In genomic region chr4:133046691-133047352, GRCm38 (mm10) we compare ENCODE assay signal across 8 mouse cellular contexts. TPM values are rescaled to one million over a fixed set of nuclear protein-coding genes. Genes with fewer than 3 reads are reported as not detected.
A peak's percentile ranks its signal among the peaks of the same experiment; 100 is the strongest.
DNase-seq lines count a peak whose midpoint lies in the region; ATAC-seq lines count a peak whose summit lies in the region.

No protein-coding gene starts in this region.

- 33% methylated on average over 12 of the region's 12 CpGs for WGBS in lung, embryonic 15.5 days
- 25% methylated on average over 12 of the region's 12 CpGs for WGBS in forebrain, embryonic 10.5 days
- WGBS in kidney, embryonic 14.5 days: 27% methylated on average over 12 of the region's 12 CpGs
- 26% methylated on average over 12 of the region's 12 CpGs for WGBS in neural tube, embryonic 15.5 days

- DNase-seq in lung, postnatal 25 days (ENCODE audit: low spot score): no peak
- no peak for DNase-seq in forebrain, embryonic 10.5 days (ENCODE audit: extremely low spot score, low spot score)
- no peak for DNase-seq in left cerebral cortex, adult 11 months (ENCODE audit: low spot score)
- no peak for DNase-seq in Muller cell, postnatal 12 days (ENCODE audit: inconsistent ontology term)

- H3K36me3 ChIP-seq in lung, embryonic 15.5 days: no peaks in the 10 kb centered on the region
- H3K36me3 ChIP-seq in forebrain, embryonic 10.5 days (replicated peaks): no peaks in the 10 kb centered on the region
- H3K36me3 ChIP-seq in kidney, embryonic 14.5 days (ENCODE audit: control insufficient read depth, insufficient read depth, low read length): no peaks in the 10 kb centered on the region
- no peaks in the 10 kb centered on the region for H3K36me3 ChIP-seq in neural tube, embryonic 15.5 days

- H3K9ac ChIP-seq in lung, embryonic 15.5 days: no peak overlapping the region
- peak overlapping the region; percentile 19; the same call in 1 of the 2 replicates for H3K9ac ChIP-seq in kidney, embryonic 14.5 days (ENCODE audit: low read depth, low read length)
- 0 out of 2 replicates have a peak overlapping the region, but pooled peaks have one; percentile 20 for H3K9ac ChIP-seq in neural tube, embryonic 15.5 days (replicated peaks)

- H3K9me3 ChIP-seq in lung, embryonic 15.5 days: no peaks in the 10 kb centered on the region
- H3K9me3 ChIP-seq in forebrain, embryonic 10.5 days: no peaks in the 10 kb centered on the region
- H3K9me3 ChIP-seq in kidney, embryonic 14.5 days (ENCODE audit: control insufficient read depth, low read length): no peaks in the 10 kb centered on the region
- H3K9me3 ChIP-seq in neural tube, embryonic 15.5 days (replicated peaks): no peaks in the 10 kb centered on the region

- no peak for ATAC-seq in lung, embryonic 15.5 days (ENCODE audit: borderline replicate concordance, extremely low read depth, low FRiP score, low TSS enrichment)
- no peak for ATAC-seq in kidney, embryonic 14.5 days (ENCODE audit: low FRiP score, low TSS enrichment)
- no peak for ATAC-seq in neural tube, embryonic 15.5 days (ENCODE audit: low FRiP score)
- ATAC-seq in activated CD4-positive, CD25-positive, alpha-beta regulatory T cell, adult 4 months: no peak

- H3K4me1 ChIP-seq in lung, embryonic 15.5 days: peaks cover 100% of the 10 kb centered on the region
- peaks cover 100% of the 10 kb centered on the region for H3K4me1 ChIP-seq in forebrain, embryonic 10.5 days
- H3K4me1 ChIP-seq in kidney, embryonic 14.5 days (ENCODE audit: control insufficient read depth, insufficient read depth, low read length): peaks cover 96% of the 10 kb centered on the region
- peaks cover 100% of the 10 kb centered on the region for H3K4me1 ChIP-seq in neural tube, embryonic 15.5 days

- H3K27me3 ChIP-seq in lung, embryonic 15.5 days: no peaks in the 10 kb centered on the region
- peaks cover 10% of the 10 kb centered on the region for H3K27me3 ChIP-seq in forebrain, embryonic 10.5 days (ENCODE audit: poor library complexity, severe bottlenecking)
- no peaks in the 10 kb centered on the region for H3K27me3 ChIP-seq in kidney, embryonic 14.5 days (ENCODE audit: control insufficient read depth, insufficient read depth, low read length)
- H3K27me3 ChIP-seq in neural tube, embryonic 15.5 days (replicated peaks): no peaks in the 10 kb centered on the region

- peak overlapping the region; percentile 91 for H3K27ac ChIP-seq in lung, embryonic 15.5 days
- peak overlapping the region; percentile 84 for H3K27ac ChIP-seq in forebrain, embryonic 10.5 days
- peak overlapping the region; percentile 20 for H3K27ac ChIP-seq in kidney, embryonic 14.5 days (ENCODE audit: low read depth, low read length)
- H3K27ac ChIP-seq in neural tube, embryonic 15.5 days (replicated peaks): peak overlapping the region; percentile 84

- peak overlapping the region; percentile 14; the same call in 1 of the 2 replicates for H3K4me2 ChIP-seq in lung, embryonic 15.5 days
- no peak overlapping the region for H3K4me2 ChIP-seq in kidney, embryonic 14.5 days (replicated peaks; ENCODE audit: low read depth, low read length)
- H3K4me2 ChIP-seq in neural tube, embryonic 15.5 days: peak overlapping the region; percentile 27; the same call in 1 of the 2 replicates

- H3K4me3 ChIP-seq in lung, embryonic 15.5 days: no peak overlapping the region
- peak overlapping the region; percentile 34 for H3K4me3 ChIP-seq in forebrain, embryonic 10.5 days
- H3K4me3 ChIP-seq in kidney, embryonic 14.5 days (ENCODE audit: low read length): no peak overlapping the region
- no peak overlapping the region for H3K4me3 ChIP-seq in neural tube, embryonic 15.5 days (replicated peaks)

RNA-seq across cellular contexts. Expression of gene Ahdc1, which starts 35.8 kb away (rescaled TPM):
- polyA plus RNA-seq in lung, embryonic 15.5 days (2015; fragmentation: Nextera tagmentation; extraction: Ambion mirVana): 8.5 and 10.5 TPM in 2 replicates
- polyA plus RNA-seq in forebrain, embryonic 10.5 days (2016; fragmentation: Nextera tagmentation; extraction: Ambion mirVana): 5.8 and 7.4 TPM in 2 replicates
- 11.3 and 12.1 TPM in 2 replicates for polyA plus RNA-seq in kidney, embryonic 14.5 days (2014; fragmentation: Nextera tagmentation; extraction: Ambion mirVana)
- 11.0 TPM in 2 replicates for polyA plus RNA-seq in neural tube, embryonic 15.5 days (2015; fragmentation: Nextera tagmentation; extraction: Ambion mirVana)
- 1 to 10 TPM; 2.1 TPM for polyA plus RNA-seq in activated CD4-positive, CD25-positive, alpha-beta regulatory T cell, adult 4 months (2017; shearing (Covaris generic))

Comparison
In these comparisons a context has a peak if more than half of its experiments do, and no peak if none do; other contexts are left out.
1. H3K27ac ChIP-seq: peak in every context shown above with its lines; median percentile 91 in lung, embryonic 15.5 days; 84 in forebrain, embryonic 10.5 days; 84 in neural tube, embryonic 15.5 days; 20 in kidney, embryonic 14.5 days.